Mouse (Mus musculus) forebrain, embryonic 14.5 days (tissue): Measurements from ENCODE around the gene Nfkbie. TPM values are rescaled to one million over a fixed set of nuclear protein-coding genes. Genes with fewer than 3 reads are reported as not detected.

Experiments
- polyA plus RNA-seq: library from polyadenylated mRNA; unstranded; fragments of >200 nt; fragmentation: Nextera tagmentation; extraction: Ambion mirVana; gene quantifications from 2 replicates; pipeline ENCODE4 v1.2.1, GENCODE M21; 2014

Gene Nfkbie
- polyA plus RNA-seq, 1 experiment from 2014 or later, result 4.1 TPM

Other genes starting within 250 kb of the Nfkbie start
- gene Cdc5l, start 122.0 kb upstream of the Nfkbie start, polyA plus RNA-seq, result 70.6 and 78.6 TPM in 2 replicates
- gene Spats1, start 80.3 kb upstream of the Nfkbie start, polyA plus RNA-seq, result 1.1 and 1.4 TPM in 2 replicates
- gene Aars2, start 48.9 kb upstream of the Nfkbie start, polyA plus RNA-seq, result 10.4 and 13.7 TPM in 2 replicates
- 5.7 and 8.5 TPM in 2 replicates for gene Tcte1, start 32.3 kb upstream of the Nfkbie start, polyA plus RNA-seq
- gene Tmem151b, start 6.0 kb upstream of the Nfkbie start, polyA plus RNA-seq, result 19.2 and 21.2 TPM in 2 replicates
- gene Slc35b2, start 8.2 kb downstream of the Nfkbie start, polyA plus RNA-seq, result 99.4 and 102 TPM in 2 replicates
- gene Hsp90ab1, start 17.6 kb downstream of the Nfkbie start, polyA plus RNA-seq, result 1,462 and 1,472 TPM in 2 replicates
- gene Slc29a1, start 43.9 kb downstream of the Nfkbie start, polyA plus RNA-seq, result 53.0 and 60.9 TPM in 2 replicates
- not detected in 2 replicates for gene Mymx, start 46.4 kb downstream of the Nfkbie start, polyA plus RNA-seq
- gene Capn11, start 103.6 kb downstream of the Nfkbie start, polyA plus RNA-seq, result 0.61 TPM in 1 of 2 replicates, not detected in the other
- 119 and 151 TPM in 2 replicates for gene Mrpl14, start 130.6 kb downstream of the Nfkbie start, polyA plus RNA-seq
- 70.9 and 81.1 TPM in 2 replicates for gene Tmem63b, start 131.2 kb downstream of the Nfkbie start, polyA plus RNA-seq
- 0.38 TPM in 1 of 2 replicates, not detected in the other for gene 1600014C23Rik, start 178.1 kb downstream of the Nfkbie start, polyA plus RNA-seq